Mouse (Mus musculus) intestine, embryonic 14.5 days (tissue): ENCODE results near the gene Txndc9. TPM values are rescaled to one million over a fixed set of nuclear protein-coding genes. Genes with fewer than 3 reads are reported as not detected.

Experiments used
- ATAC-seq: fragments of 200-750 bp; cut with Nextera tagmentation; replicated peaks from 2 replicates; pipeline ENCODE4 v1.8.0; 2017; ENCODE audit warnings: low read depth, moderate number of reproducible peaks, moderate TSS enrichment, moderate library complexity; ENCODE audit not compliant: low FRiP score, low TSS enrichment
- DNase-seq: peaks from one replicate; pipeline ENCODE4 v3.0.0-alpha.2; 2018; ENCODE audit warnings: low spot score
- H3K27ac ChIP-seq: fragments of 300-500 bp; sonication (generic); 2 replicates; pipeline ENCODE4 v1.5.1; 2014; ENCODE audit warnings: low read depth, mild to moderate bottlenecking, control low read depth
- H3K27me3 ChIP-seq: fragments of 300-500 bp; sonication (generic); replicated peaks from 2 replicates; pipeline ENCODE4 v1.6.1; 2014; ENCODE audit warnings: low read length, control low read depth; ENCODE audit not compliant: control insufficient read depth, insufficient read depth
- H3K36me3 ChIP-seq: fragments of 300-500 bp; sonication (generic); 2 replicates; pipeline ENCODE4 v1.6.1; 2014; ENCODE audit warnings: low read length, control low read depth; ENCODE audit not compliant: control insufficient read depth, insufficient read depth
- H3K4me1 ChIP-seq: fragments of 300-500 bp; sonication (generic); replicated peaks from 2 replicates; pipeline ENCODE4 v1.6.1; 2014; ENCODE audit warnings: low read length, control low read depth, mixed read lengths; ENCODE audit not compliant: control insufficient read depth, insufficient read depth
- H3K4me2 ChIP-seq: fragments of 300-500 bp; sonication (generic); 2 replicates; pipeline ENCODE4 v1.6.1; 2014; ENCODE audit warnings: low read length
- H3K4me3 ChIP-seq: fragments of 300-500 bp; sonication (generic); 2 replicates; pipeline ENCODE4 v1.5.1; 2014; ENCODE audit warnings: low read depth, low read length, control low read depth, mixed read lengths
- H3K9ac ChIP-seq: fragments of 300-500 bp; sonication (generic); 2 replicates; pipeline ENCODE4 v1.6.1; 2014; ENCODE audit warnings: mild to moderate bottlenecking, low read length
- H3K9me3 ChIP-seq: fragments of 300-500 bp; sonication (generic); 2 replicates; pipeline ENCODE4 v1.6.1; 2016; ENCODE audit warnings: low read length, control low read depth; ENCODE audit not compliant: control insufficient read depth
- WGBS: fragments of 180-500 bp; shearing (Covaris S2); extraction: QIAGEN DNeasy Blood & Tissue Kit; methylation state at CpG from one replicate; pipeline ENCODE4 v1.1.7; 2014; 5-methylcytosine and 5-hydroxymethylcytosine counted together
- polyA plus RNA-seq: library from polyadenylated mRNA; unstranded; fragments of >200 nt; fragmentation: Nextera tagmentation; extraction: Ambion mirVana; gene quantifications from 2 replicates; pipeline ENCODE4 v1.2.1, GENCODE M21; 2014

The Txndc9 gene
- polyA plus RNA-seq, 1 experiment from 2014 or later = 135 TPM

- ATAC-seq (no peak), DNase-seq (no peak)
- no peaks in the 10 kb centered on the region for H3K27me3 ChIP-seq
- no peaks in the 10 kb centered on the region for H3K36me3 ChIP-seq
- H3K27ac ChIP-seq = no peak overlapping the region
- no peak overlapping the region for H3K4me3 ChIP-seq
- 81% methylated on average over 5 of the region's 5 CpGs for WGBS
- no peaks in the 10 kb centered on the region for H3K9me3 ChIP-seq
- H3K4me2 ChIP-seq = no peak overlapping the region
- H3K4me1 ChIP-seq = no peaks in the 10 kb centered on the region; the same call in 1 of the 2 replicates
- H3K9ac ChIP-seq = no peak overlapping the region
These were observed 38.2 kb downstream of the Txndc9 start for GRCm38 (mm10) chr1:37959486-37959885.

DNA sequence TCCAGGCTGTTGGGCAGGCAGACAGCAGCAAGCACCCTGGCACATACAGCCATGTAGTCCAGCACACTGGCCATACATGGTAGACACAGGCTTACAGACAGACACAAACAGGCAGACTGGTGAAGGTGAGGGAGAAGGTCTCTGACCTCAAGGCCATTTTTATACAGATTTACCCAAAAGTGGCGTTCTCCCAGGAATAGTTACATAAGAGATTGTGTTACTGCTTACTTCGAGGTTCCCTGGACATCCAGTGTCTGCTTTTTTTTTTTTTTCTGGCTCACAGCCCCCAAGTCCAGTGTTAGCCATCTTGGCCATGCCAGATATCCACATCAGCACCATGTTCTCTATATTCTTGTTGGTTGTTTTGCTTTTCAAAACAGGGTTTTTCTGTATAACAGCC lies 39.2 kb downstream of the Txndc9 start:
- Histone ChIP-seq H3K9me3 (no peaks in the 10 kb centered on the region), H3K4me1 (no peaks in the 10 kb centered on the region; the same call in 1 of the 2 replicates), H3K4me3 (no peak overlapping the region), H3K36me3 (no peaks in the 10 kb centered on the region), H3K9ac (no peak overlapping the region), H3K4me2 (no peak overlapping the region), H3K27me3 (no peaks in the 10 kb centered on the region), H3K27ac (no peak overlapping the region)
- DNase-seq (no peak), ATAC-seq (no peak)
- 80% methylated on average over 2 of the region's 2 CpGs for WGBS

GRCm38 (mm10) chr1:37957659-37958058 lies 40.0 kb downstream of the Txndc9 start, which contains the start of gene Lyg1:
TSS of gene Lyg1 (minus strand) at chr1:37957759.
- no peak for ATAC-seq
- DNase-seq = no peak
- no peak within 1 kb of the TSS for H3K4me3 ChIP-seq
- no peak within 1 kb of the TSS for H3K9ac ChIP-seq
- H3K4me1 ChIP-seq = no peaks in the 10 kb centered on the region; the same call in 1 of the 2 replicates
- H3K4me2 ChIP-seq = no peak within 1 kb of the TSS
- H3K27ac ChIP-seq = no peak within 1 kb of the TSS
- H3K36me3 ChIP-seq = no peaks in the 10 kb centered on the region
- H3K9me3 ChIP-seq = no peaks in the 10 kb centered on the region
- WGBS = 84% methylated on average over 5 of the region's 5 CpGs
- no peaks in the 10 kb centered on the region for H3K27me3 ChIP-seq

DNA sequence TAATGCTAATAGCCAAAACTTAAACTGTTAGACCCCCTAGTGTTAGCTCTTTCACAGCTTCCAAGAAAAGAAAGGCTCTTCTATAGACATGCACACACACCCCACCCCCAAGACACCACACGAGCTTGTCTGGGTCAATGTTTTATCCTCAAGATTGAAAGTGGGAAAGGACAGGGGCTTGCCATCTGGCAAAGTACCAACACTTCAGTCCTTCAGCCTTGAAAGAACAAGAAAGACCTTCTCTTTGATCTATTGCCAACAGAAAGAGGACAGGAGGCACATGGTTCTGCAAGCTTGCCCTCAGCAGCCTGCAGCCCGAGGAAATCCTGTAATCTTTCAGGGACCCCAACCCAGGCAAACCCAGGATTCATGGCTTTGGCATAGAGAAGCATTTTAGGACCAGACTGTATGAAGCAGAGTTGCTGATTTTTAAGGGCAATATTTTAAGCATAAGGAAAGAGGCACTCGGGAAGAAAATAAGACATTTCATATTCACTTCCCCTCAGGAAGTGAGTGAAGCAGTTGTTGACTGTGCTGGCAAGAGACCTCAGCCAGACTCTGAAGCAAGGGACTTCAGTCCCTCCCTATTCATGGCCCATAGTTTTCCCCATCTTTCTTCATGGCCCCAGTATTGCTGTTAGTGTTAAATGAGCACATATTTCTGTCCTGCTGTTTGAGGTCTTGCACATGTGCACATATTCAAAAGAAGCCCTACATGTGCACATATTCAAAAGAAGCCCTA lies 40.8 kb downstream of the Txndc9 start:
- Histone ChIP-seq H3K36me3 (no peaks in the 10 kb centered on the region), H3K4me2 (no peak overlapping the region), H3K27ac (no peak overlapping the region), H3K9me3 (no peaks in the 10 kb centered on the region), H3K4me1 (no peaks in the 10 kb centered on the region; the same call in 1 of the 2 replicates), H3K27me3 (no peaks in the 10 kb centered on the region), H3K4me3 (no peak overlapping the region), H3K9ac (no peak overlapping the region)
- DNase-seq (no peak), ATAC-seq (no peak)
- WGBS = 33% methylated on average over 3 of the region's 3 CpGs

DNA sequence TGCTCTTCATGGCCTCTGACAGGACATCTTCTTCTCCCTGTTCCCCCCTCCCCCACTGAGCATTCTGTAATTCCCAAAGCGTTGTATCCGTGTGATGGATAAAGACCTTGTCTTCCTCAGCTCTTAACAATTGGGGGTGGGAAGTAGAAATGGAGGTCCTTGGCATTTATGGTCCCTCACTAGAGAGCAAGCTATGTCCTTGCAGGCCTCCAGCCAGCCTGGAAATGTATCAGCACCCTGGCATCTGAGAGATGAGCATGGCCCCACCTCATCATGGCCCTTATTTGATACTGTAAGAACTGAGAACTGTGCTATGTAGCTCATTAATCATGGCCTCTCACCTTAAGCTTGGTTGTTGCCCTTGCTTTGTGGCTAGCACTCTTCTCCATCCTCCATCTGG lies 42.4 kb downstream of the Txndc9 start:
- Histone ChIP-seq H3K4me1 (no peaks in the 10 kb centered on the region; the same call in 1 of the 2 replicates), H3K4me3 (no peak overlapping the region), H3K36me3 (no peaks in the 10 kb centered on the region), H3K4me2 (no peak overlapping the region), H3K9ac (no peak overlapping the region), H3K27ac (no peak overlapping the region), H3K9me3 (no peaks in the 10 kb centered on the region), H3K27me3 (no peaks in the 10 kb centered on the region)
- ATAC-seq (no peak), DNase-seq (no peak)
- WGBS = 87% methylated on average over 2 of the region's 2 CpGs

DNA sequence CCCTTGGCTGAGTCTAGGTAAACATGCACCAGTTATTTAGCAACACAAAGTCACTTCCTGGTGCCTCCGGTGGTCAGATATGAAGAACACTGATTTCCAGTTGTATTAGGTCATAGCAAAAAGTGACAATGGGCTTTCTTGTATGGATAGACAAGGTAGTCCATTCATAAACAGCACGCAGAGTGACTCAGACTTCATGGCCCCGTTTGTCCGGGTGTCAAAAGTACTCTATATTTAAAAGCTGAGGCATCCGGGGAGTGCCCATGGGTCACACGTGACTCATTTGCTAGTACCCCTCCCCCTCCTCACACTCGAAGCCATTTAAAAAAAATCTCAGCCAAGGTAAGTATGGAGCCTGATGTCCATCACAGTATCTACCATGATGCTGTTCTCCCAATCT lies 42.9 kb downstream of the Txndc9 start:
- no peak overlapping the region for H3K27ac ChIP-seq
- WGBS = 73% methylated on average over 7 of the region's 7 CpGs
- no peaks in the 10 kb centered on the region for H3K36me3 ChIP-seq
- no peak overlapping the region for H3K9ac ChIP-seq
- no peak overlapping the region for H3K4me3 ChIP-seq
- H3K9me3 ChIP-seq = no peaks in the 10 kb centered on the region
- no peaks in the 10 kb centered on the region; the same call in 1 of the 2 replicates for H3K4me1 ChIP-seq
- ATAC-seq (no peak), DNase-seq (no peak)
- no peaks in the 10 kb centered on the region for H3K27me3 ChIP-seq
- H3K4me2 ChIP-seq = no peak overlapping the region

DNA sequence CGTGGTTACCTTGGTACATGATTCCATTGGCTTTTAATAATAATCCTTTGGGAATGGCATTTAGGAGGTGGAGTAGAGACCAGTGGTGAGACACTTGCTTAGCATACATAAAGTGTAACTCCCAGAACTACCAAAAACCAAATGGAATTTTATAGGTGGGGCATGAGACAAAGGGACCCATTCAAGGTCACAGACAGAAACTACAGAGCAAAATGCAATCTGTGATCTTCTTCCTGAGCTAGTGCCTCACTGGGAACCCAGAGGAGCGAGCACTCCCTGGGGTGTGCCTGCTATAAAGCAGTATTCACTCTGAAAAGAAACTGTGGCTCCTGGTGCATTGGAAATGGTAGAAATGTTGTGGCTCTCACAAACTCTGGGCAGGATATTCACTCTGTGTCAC lies 48.8 kb downstream of the Txndc9 start:
- 81% methylated on average over 2 of the region's 2 CpGs for WGBS
- no peaks in the 10 kb centered on the region for H3K4me1 ChIP-seq
- no peak overlapping the region for H3K9ac ChIP-seq
- no peak for DNase-seq
- H3K4me3 ChIP-seq = no peak overlapping the region
- H3K27me3 ChIP-seq = no peaks in the 10 kb centered on the region
- no peak overlapping the region for H3K27ac ChIP-seq
- no peak for ATAC-seq
- H3K36me3 ChIP-seq = no peaks in the 10 kb centered on the region
- no peak overlapping the region for H3K4me2 ChIP-seq
- H3K9me3 ChIP-seq = no peaks in the 10 kb centered on the region
